Mouse (Mus musculus) induced T-regulatory cell, adult 2 months (primary cell): ENCODE data around the gene Tspan14.

Experiments used
- DNase-seq: peaks from one replicate; pipeline ENCODE4 v3.0.0-alpha.2; 2012; ENCODE audit warnings: low read depth

The Tspan14 gene

DNA sequence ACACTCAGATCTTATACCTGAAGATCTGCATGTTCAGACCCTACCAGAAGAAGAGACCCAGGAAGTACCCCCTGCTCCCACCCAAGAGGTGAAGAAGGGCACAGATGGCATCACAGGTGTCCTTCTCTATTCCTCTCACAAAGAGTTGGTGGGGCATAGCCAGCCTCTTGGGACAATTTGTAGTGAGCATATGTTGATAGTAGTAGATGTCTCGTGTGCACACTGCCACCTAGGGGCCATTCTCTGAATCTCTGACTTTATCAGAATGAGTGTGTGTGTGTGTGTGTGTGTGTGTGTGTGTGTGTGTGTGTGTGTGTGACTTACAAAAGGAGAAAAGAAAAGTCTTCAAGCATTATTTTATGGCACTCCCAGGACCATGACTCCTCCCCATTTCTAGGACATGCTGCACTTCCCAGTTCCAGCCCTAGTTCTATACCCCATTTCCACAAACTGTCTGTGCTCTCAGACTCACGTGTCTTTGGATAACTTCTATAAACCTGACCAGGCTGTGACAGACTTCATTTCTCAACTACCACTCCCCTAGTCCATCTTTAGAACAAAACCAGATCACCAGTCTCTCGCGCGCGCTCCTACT, 8.6 kb upstream of the Tspan14 start:
- DNase-seq, result peak; percentile 90

DNA sequence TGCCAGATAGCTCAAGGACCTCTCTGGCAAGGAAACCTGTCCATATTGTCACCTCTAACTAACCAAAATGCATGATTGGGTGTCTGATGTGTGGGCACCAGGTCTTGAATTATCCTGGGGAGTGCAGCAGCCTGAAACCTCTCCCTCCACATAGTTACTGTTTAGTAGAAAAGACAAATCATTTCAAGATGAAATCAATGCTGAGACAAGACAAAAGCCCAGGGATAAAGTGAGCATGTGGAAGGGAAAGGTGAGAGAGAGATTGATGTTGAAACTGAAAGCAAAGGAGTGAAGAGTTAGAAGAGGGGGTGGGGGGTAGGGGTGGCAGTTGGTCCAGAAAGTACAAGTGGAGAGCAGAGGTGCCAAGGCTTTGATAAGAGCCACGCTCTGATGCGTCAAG, 1.4 kb upstream of the Tspan14 start:
- DNase-seq, result peak; percentile 78

DNA sequence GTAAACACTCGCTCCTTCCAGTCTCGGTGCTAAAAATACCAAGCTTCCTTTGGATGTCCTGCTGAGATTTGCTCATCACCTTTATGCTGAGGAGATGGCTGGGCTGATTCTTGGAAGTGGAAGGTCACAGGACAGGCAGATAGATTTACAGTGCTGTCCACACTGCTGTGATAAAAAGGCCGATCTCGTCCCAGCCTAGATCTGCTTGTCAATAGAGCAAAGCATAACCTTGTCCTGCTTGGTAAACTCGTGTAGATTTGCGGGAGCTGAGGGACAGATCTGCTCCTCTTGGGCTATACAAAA, 942 bp upstream of the Tspan14 start:
- DNase-seq, result no peak

DNA sequence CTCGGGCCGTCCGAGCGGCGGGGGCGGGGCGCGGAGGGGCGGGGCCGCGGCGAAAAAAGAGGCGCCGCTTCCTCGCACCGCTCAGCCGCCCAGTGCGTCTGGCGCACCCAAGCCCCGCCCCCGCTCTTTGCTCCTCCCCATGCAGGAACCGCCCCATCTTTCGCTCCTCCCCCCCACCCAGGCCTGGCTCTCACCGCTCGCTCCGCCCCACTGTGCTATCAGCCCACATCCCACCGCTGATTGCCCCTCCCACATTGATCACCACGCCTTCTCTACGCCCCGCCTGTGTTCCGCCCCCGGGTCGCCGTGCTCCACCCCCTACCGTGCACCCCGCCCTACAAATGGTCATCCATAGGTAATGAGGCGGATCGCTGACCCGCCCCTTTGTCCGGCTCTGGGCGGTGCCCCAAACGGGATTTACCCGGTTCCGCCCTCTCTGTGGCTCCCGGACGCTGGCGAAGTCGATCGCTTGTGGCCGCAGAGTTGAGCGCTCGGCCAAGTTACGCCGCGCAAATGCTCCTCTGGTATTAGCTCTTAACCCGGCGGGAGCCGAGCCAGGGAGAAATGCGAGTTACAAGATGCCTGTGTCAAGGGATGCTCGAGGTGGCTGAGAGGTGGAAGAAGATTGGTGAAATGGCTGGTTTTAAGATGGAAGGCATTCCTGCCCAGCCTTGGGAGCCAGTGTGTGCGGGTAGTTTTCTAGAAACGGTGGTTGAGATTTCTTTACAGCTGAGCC, 423 bp upstream of the Tspan14 start:
- peak; percentile 99 for DNase-seq

DNA sequence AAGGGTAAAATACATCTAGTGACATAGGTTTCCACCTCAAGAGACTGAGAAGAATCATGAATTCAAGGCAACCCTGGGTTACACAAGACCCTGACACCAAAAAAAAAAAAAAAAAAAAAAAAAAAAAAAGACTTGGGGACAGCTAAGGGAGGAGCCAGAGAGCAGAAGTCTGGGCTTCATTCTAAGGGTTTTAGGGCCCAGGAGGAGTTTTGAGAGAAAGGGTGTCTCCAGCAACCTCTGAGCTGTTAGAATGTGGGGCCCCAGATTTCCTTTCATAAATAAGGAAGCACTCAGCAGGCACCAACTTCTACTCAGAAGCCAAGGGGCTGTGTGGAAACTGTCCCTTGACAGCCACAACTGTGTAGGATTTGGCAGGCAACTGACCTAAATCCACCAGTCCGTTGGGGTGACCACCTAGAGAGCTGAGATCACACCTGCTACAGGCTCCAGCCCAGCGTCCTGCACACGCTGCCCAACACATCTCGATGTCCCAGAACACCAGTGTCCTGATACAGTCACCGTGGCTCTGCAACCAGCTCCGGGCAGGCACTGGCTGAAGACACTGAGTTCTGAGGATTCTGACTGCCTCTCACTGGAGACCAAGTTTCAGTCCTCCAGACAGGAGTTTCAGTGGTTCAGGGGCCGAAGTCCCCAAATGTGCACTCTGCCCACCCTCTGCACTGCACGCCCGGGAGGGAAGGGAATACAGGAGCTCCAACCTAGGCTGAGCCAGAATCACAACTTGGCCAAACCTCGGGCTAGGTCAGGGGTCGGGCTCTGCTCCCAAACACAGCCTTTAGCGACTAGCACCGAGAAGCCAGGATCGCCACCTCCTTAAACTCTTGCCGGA, 875 bp downstream of the Tspan14 start:
- DNase-seq, result peak; percentile 62

DNA sequence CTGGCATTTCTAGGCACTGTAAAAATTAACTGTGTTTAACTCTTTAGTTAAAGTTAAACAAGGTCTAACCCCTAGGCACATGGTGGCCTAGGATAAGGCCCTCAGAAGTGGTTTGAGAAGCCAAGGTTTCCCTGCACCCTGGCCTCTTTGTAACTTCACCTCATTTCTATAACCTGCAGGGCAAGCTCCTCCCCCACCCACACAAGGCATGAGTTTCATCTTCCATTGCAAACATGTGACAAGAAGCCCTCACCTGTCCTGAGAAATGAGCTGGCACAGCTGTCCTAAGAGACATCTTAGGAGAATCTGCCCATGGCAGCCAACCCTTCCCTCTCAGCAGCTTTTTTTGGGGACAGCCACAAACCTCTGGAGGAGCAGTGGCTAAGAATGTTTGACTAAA, 1.7 kb downstream of the Tspan14 start:
- peak; percentile 72 for DNase-seq

DNA sequence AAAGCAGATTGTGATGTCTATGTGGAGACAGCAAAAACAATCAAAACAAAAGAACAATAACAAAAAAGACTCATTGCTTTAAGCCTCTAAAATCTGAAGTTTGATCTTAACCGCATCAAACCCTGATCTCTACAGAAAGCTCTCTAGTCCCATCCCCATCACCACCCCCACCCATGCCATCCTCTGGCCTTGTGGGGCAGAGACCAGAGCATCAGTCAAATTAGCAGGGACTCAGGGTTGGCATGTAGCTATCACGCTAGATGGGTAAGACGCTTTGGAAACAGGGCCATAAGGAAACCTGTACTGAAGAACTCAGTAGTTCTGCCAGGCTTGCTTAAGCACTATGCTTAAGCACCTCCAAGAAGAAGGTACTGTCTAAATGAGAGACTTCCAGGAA, 2.4 kb downstream of the Tspan14 start:
- no peak for DNase-seq

DNA sequence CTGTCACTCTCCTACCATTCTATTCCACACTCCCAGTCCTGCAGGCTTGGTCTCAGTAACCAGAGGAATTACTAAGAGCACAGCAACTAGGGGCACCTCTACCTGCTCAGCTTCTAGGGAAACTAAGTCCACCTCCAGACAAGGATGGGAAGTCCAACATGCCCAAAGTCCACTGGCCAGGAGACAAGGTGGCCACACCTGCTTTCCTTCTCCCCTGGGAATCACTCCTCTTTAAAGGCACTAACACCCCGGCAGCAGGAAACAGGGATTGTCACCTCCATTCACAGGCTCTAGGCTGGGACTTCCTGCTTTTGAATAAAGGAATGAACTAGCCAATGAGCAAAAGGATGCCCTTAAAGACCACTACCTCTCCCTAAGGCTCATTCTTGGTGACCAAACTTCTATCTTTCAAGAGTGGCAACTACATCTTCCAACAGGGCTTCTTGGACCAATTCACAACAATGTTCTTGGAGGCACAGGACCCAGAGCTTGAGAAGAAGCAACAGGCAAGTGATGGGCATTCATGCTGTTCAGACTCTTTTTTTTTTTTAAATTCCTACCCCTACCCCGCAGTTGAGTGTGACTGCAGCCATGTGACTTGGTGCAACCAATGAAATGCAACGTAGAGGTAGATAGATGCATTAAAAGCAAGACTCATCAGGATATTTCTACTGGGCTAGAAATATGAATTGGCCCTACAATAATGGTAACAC, 3.0 kb downstream of the Tspan14 start:
- DNase-seq, result peak; percentile 57

DNA sequence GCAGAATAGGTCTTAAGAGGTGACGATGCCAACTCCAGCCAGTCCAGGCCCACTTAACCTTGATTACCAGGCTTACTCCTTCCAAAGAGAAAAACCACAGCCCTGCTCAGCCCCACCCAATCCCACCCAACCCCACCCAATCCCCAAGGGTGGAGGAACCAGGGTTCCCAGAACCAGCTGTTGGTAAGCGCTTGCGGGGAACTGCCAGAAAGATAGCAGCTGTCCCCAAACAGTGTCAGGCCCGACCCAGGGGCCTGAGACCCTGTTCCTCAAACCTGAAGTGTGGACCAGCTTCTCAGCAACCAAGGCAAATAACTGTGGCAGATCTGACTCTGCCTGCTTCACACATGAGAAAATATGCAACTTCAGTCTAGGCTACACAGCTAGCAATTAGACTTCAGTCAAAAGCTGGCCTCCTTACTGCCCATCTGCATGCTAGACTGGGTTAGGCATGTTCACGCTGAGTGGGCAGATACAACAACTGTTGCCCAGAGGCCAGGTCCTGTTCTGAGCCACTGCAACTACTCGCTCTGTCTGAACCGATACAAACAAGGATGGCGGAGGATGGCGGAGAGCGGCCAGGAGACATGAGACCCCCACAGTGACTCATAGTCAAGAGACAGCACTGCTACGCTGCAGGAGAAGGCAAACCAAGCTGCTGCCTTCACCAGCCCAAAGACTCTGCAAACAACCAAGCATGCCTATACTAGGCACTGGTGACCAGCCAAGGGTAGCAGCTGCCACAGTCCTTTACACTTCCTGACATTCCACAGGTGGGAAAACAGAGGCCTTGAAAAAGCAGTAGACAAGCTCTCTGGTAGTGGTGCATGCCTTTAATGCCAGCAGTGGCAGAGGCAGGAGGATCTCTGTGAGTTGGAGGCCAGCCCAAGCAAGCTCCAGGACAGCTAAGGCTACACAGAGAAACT, 4.0 kb downstream of the Tspan14 start:
- no peak for DNase-seq

DNA sequence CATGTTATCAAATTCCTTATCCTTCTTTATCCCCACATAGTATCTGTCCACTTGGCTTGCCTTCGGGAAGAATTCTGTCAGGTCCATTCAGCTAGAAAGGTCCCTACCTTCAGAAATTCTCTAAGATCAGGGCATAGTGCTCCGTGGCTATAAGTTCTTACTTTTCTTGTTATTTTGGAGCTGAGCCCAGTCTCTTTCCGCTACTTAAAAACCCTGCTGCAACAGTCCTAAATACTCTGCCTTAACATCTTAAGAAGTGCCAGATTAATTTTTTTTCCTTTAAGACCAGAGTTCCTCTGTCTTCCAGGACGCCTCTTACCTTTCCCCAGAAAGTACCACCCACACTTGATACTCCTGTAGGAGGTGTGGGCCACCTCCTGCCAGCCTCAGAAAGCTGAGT, 6.4 kb downstream of the Tspan14 start:
- DNase-seq, result no peak

DNA sequence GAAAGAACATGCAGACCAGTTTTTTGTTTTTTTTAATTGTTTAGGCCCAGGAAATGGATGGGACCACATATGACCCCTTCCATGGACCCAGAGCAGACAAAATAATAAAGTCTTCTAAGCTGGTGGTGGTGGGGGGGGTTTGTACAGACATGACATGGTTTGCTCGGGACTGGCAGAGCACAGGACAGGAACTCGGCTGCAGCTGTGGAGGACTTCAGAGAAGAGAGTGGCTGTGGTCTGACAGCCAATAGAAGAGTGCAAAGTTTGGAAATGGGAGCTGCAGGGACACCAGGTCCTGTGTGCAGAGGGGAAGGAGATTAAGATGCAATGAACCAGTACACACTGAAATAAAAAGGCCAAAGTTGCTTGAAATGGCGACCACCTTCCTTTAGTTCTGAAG, 7.0 kb downstream of the Tspan14 start:
- DNase-seq, result peak; percentile 39

DNA sequence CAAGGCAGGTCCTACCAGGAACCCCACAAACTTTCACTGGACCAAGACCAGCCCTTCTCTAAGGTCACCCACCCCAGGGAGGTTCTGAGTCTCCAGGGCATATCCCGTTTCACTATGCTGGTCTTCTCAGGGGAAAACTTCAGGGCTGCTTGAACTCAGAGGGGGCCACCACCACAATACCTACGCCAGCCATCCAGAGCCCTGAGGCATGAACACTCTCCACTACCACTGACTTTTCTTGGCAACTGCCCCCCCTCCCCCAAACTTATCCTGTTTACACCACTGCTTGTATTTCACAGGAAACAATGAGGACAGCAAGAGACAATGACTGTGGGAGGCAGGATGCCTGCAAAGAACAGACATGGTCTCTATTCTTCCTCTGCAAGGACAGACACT, 7.6 kb downstream of the Tspan14 start:
- DNase-seq, result peak; percentile 69

DNA sequence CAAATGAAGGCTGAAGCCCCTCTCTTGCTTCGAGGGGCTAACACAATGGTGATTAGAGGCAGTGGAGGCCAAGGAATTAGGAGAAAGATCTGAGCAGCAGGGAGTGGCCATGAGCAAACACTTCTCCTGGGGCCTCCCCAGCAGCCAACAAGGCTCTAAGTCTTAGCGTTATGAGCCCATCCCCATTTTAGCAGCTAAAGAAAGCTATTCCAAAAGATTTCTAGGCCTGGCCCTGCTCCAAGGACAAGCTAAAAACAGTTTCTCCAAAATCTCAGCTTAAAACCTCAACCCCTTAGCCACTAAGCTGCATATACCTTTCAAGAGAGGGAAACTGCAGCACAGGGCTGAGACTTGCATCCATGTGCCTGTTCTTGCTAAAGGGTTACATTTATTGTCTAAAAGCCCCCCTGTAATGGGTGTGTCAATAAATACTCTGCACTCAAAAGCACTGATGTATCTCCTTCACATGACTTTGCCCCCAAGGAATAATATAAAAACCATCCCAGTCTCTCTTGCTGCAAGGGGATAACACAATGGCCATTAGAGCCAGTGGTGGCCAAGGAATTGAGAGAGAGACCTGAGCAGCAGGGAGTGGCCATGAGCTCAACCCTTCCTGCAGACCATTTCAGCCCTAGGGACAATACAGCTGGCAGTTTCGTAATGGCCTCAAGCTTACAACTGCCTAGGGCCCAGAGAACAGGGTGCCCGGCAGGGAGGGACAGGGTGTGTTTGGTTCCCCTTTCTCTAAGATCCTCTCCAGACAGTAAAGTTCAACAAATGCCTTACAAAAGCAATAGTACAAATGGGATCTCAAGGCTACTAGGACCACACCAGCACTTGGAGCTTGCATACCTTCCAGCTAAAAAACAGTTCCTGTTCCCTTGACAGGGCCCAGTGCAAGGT, 8.3 kb downstream of the Tspan14 start:
- no peak for DNase-seq

DNA sequence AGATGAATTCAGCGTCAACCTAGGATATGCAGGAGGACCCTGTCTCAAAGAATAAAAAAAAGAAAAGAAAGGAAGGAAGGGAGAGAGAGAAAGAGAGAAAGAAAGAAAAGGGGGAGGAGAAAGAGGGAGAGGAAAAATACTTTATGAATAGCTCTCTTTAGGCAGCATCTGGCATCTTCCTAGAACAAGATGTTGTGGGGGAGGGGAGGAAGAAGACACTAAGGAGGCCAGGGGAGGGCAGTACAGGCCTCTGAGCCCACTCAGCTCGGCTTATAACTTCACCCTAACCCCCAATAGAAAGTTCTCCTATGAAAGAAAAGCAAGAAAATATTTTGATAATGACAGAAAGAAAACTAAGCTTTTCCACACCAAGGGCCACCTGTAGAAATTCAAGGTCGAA, 9.0 kb downstream of the Tspan14 start:
- DNase-seq, result no peak

DNA sequence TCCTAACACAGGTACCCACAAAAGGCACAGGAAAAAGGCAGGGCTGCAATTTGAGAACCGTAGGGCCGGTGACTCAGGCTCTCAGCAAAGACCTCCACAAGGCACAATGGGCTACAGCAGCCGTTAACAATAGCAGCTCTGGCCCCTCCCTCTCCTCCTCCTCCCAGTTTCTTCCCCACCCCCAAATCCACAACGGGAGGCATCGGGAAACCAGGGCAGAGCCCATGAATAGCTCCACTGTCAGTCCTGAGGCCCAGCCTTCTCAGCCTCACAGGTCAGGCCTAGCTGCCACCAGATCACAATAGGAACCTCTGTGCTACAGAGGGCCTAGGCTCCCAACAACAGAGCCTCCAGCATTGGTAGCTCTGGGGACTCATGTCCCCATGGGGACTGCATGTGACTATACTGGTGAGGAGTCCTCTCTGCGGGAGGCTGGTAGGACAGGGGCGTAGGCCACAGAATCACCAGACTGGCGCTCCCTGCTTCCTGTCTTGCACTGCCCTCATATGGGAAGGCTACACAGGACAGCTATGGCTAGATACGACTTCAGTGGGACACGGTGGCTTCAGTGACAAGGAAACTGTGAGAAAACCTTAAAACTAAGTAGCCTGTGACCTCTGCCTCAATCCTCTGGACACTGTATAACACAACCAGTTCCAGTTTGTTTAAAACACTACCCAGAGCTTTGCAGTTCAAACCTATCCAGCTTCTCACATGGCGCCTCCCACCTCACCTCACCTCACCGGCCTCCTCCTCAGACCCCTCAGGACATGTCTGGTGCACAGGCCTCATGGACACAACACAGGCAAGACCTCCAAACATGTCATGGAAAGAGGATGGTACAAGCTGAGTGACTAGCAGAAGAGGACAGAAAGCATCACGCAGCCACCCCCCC, 10.1 kb downstream of the Tspan14 start:
- DNase-seq, result peak; percentile 67

DNA sequence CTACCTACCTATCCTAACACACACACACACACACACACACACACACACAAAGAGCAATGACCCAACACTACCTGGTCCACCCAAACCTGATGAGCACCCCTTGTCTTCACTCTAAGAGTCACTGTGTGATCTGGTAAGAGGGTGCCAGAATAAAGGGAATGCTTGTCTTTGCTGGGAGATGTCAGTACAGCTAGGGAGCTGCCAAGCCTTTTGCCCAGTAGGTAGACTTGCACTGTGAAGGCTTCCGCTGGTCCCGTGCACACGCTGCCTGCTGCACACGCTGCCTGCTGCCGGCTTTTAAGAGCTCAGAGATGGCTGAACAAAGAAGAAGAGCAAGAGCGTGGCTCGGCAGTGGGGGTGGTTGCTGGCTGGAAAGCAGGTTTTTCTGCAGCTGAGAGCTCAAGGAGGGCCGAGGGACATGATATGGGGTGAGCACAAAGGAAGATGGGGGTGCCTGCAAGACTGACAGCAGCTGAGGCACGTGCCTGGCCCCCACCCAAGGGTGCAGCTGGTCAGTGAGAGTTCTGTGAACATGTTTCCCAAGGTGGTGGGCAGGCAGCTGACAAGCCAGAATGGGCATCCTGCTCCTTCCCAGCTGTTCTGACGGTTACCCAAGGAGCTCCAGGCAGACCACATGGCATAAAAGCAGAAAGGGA, 10.9 kb downstream of the Tspan14 start:
- no peak for DNase-seq

DNA sequence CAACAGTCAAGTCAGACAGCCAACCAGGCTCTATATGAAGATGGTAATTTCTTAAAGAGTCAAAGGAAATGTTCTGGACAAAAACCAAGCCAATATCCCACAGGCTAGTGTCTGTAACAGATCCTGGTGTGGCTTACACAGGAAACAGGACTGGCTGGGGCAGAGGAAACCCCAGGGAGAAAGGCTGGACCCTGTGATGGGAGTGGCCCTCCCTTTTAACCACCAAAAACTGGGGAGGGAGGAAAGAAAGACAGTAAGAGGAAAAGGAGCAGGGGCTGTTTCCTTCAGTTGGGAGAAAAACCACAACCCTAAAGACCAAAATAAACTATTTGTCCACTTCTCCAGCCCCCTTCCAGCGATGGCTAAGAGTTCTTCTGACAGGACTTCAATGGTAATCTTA, 11.5 kb downstream of the Tspan14 start:
- no peak for DNase-seq

DNA sequence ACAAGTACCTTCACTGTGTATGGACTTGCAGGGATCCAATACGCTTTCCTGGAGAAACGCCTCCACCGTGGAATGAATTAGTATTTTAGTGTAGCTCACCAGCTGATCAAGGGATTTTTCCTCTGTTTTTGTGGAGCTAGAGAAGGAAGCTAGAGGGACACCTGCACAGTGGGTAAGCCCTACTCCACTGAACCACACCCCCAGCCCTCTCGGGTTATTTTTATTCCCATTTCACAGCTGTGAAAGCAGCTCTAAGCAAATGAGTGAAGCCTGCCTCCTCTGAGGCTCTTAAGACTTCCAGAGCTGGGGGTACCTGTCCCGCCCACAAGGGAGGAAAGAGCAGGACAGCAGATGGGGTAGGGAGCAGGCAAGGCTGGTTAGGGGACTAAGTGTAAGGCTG, 13.2 kb downstream of the Tspan14 start:
- no peak for DNase-seq

DNA sequence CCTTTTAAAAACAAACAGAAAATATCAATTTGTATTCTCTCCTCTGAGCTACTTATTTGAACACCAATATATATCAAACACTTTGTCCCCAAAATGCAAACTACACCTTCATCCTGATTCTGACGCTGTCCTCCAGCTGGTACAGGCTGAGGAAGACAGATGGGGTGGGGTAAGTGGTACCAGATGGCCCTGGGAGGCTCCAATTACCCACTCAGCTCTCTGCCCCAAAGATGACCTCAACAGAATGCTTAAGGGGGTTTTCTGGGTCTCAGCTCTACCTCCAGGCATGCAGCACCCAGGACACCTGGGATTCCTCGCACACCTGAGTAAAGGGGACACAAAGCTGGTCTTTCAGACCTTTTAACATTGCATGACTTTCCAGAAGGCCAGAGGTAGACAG, 13.9 kb downstream of the Tspan14 start:
- no peak for DNase-seq
